Mouse (Mus musculus): Measurements from ENCODE around the gene Csnk1g1. TPM values are rescaled to one million over a fixed set of nuclear protein-coding genes. Genes with fewer than 3 reads are reported as not detected.

Gene Csnk1g1
- polyA plus RNA-seq (2015; fragmentation: Nextera tagmentation; extraction: Ambion mirVana): 8.4 and 9.7 TPM in 2 replicates

DNA sequence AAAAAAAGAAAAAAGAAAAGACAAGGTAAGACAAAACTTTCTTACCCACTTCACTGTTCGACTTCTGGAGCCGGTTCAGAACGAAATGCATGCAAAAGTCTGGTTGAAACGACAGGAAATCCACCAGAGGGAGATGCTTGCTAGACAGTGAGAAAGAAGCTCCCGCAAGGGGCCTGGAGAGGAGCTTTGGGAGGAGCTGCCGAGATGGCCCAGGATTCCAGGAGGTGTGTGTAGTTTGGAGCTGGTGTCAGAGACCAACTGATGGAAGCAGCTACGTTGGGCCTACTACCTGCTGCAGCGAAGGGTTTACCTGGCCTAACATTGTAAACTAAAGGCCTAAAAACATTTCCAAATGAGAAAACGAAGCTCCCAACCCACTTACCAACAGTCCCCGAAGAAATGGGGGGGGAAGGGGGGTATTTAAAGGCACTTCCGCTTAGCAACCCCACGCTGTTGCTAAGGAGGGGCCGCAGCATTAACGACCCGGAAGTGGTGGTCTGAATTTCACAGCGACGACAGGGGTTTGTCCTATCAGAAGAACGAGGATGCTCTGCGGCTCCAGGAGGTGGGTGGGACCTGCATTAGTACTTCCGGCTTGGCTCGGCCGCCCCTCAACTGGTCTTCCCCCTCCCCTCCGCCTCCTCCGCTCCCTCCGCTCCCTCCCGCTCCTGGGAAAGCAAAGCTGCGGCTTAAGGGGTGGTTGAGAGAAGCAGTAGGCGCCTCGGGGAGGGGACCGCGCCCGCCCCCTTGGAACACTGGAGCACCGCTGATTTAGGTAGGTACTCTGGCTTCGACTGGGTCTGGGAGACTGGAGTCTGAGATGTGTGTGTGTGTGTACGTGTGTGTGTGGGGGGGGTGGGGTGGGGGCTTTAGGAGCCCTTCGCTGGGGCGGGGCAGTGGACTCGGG is at the start of gene Csnk1g1, which contains the start of gene Trip4:
Gene Csnk1g1 (plus strand): TSS at position 531 of the 907 bp plus-strand sequence.
Gene Trip4 (minus strand): TSS at position 401 of the 907 bp plus-strand sequence.
- Histone ChIP-seq H3K4me3 (replicated peaks; ENCODE audit: low read depth, low read length) (peak within 1 kb of the TSS; percentile 86), H3K27ac (peak within 1 kb of the TSS; percentile 91), H3K36me3 (ENCODE audit: insufficient read depth, low read length) (no peaks in the 10 kb centered on the region), H3K9ac (ENCODE audit: low read depth, low read length) (peak within 1 kb of the TSS; percentile 81), H3K9me3 (replicated peaks; ENCODE audit: low read length) (no peaks in the 10 kb centered on the region), H3K4me2 (ENCODE audit: low read length) (peak within 1 kb of the TSS; percentile 86), H3K27me3 (ENCODE audit: insufficient read depth, low read length) (no peaks in the 10 kb centered on the region), H3K4me1 (replicated peaks; ENCODE audit: insufficient read depth, low read length) (no peaks in the 10 kb centered on the region)
- peak; percentile 68 for TF ChIP-seq CTCF (IDR thresholded peaks at IDR 0.05; ENCODE audit: low read depth)
- under 1% methylated on average over 38 of the region's 38 CpGs for WGBS
- peak; percentile 100 for DNase-seq (ENCODE audit: low spot score)
- peak; percentile 98 for ATAC-seq (replicated peaks; ENCODE audit: low FRiP score, low read depth)

DNA sequence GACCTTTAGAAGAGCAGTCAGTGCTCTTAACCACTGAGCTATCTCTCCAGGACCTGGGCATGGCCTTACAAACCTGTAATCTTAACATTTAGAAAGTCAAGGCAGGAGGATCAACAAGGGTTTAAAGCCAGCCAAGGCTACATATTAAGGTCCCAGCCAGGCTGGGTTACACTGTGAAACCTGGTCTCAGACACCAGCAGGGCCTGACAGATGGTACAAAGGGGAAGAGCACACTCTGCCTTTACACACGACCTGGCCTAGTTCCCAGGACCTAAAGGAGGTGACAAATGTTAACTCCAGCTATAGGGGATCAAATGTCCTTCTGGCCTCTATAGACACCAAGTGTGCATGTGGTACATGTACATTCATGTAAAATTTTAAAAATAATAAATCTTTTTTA is 49.1 kb upstream of the Csnk1g1 start:
- Histone ChIP-seq H3K4me2 (ENCODE audit: low read length) (no peak overlapping the region), H3K36me3 (ENCODE audit: insufficient read depth, low read length) (peaks cover 25% of the 10 kb centered on the region), H3K9ac (ENCODE audit: low read depth, low read length) (no peak overlapping the region), H3K4me1 (replicated peaks; ENCODE audit: insufficient read depth, low read length) (no peaks in the 10 kb centered on the region), H3K4me3 (replicated peaks; ENCODE audit: low read depth, low read length) (no peak overlapping the region), H3K27ac (no peak overlapping the region), H3K9me3 (replicated peaks; ENCODE audit: low read length) (no peaks in the 10 kb centered on the region), H3K27me3 (ENCODE audit: insufficient read depth, low read length) (no peaks in the 10 kb centered on the region)
- 23% methylated on average over 1 of the region's 1 CpGs for WGBS
- ATAC-seq (replicated peaks; ENCODE audit: low FRiP score, low read depth): no peak
- TF ChIP-seq CTCF (IDR thresholded peaks at IDR 0.05; ENCODE audit: low read depth): no peak
- no peak for DNase-seq (ENCODE audit: low spot score)

DNA sequence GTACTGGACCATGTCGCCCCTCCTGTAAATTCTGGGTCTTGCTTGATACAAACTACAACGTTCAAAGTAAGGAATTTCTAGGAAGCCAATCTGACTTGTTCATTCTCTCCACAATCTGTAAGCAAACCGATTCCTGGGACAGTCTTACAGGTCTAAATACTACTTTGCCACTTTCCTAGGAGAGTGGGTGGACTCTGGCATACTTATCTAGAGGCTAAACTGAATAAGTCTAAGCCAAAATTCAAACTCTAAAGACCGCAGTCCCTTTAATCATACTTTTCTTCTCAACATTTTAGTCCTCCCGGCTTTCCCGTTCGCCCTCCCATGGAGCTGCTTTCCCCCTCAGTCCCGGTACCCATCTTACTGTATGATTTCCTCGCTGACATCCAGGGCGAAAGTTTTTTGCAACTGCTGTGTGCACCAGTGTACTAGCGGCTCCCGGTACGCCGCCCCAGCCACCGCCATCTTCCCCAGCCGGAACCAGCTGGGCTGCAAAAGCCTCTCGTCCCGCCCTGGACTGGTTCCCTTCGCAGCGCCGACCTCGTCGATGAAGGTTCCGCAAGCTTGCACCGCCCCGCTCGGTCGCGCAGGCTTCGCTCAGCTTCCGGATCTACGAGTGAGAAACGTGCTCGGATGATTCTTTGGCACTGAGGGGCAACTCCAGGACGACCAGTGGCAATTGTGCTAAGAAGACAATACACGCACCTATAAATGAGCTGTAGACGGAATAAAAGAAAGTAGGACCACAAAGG is 24.0 kb upstream of the Csnk1g1 start:
- under 1% methylated on average over 37 of the region's 37 CpGs for WGBS
- H3K27ac ChIP-seq: peak overlapping the region; percentile 83
- no peaks in the 10 kb centered on the region for H3K9me3 ChIP-seq (replicated peaks; ENCODE audit: low read length)
- DNase-seq (ENCODE audit: low spot score): peak; percentile 97
- H3K27me3 ChIP-seq (ENCODE audit: insufficient read depth, low read length): no peaks in the 10 kb centered on the region
- peak overlapping the region; percentile 64 for H3K4me2 ChIP-seq (ENCODE audit: low read length)
- peak overlapping the region; percentile 69 for H3K4me3 ChIP-seq (replicated peaks; ENCODE audit: low read depth, low read length)
- H3K36me3 ChIP-seq (ENCODE audit: insufficient read depth, low read length): no peaks in the 10 kb centered on the region
- ATAC-seq (replicated peaks; ENCODE audit: low FRiP score, low read depth): peak; percentile 96
- peak overlapping the region; percentile 71 for H3K9ac ChIP-seq (ENCODE audit: low read depth, low read length)
- TF ChIP-seq CTCF (IDR thresholded peaks at IDR 0.05; ENCODE audit: low read depth): no peak
- peaks cover 10% of the 10 kb centered on the region for H3K4me1 ChIP-seq (replicated peaks; ENCODE audit: insufficient read depth, low read length)

DNA sequence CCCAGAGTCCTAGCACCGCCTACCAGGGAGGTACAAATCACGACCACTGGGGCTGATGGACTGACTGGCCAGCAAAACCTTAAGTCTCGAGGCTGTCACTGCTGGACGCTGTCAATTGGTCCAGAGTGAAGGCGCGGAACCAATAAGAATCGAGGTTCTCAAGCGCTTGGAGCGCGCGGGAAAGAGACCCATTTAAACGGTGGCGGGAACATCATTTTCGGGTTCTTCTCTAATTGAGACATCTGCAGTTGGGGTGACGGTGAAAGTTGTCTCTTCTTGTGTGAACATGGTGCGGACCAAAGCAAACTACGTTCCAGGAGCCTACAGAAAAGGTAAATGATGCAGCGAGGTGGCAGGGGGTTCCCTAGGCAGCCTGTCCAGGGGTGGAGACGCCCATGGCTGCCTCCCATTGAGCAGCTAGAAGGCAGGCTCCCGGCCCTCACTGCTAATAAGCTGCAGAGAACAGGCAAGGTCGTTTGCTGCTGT is 18.5 kb upstream of the Csnk1g1 start, which contains the start of gene Pclaf:
Gene Pclaf (plus strand): TSS at position 95 of the 486 bp plus-strand sequence.
- 0 out of 2 replicates have a peak within 1 kb of the TSS, but pooled peaks have one; percentile 10 for H3K27ac ChIP-seq
- no peaks in the 10 kb centered on the region for H3K27me3 ChIP-seq (ENCODE audit: insufficient read depth, low read length)

DNA sequence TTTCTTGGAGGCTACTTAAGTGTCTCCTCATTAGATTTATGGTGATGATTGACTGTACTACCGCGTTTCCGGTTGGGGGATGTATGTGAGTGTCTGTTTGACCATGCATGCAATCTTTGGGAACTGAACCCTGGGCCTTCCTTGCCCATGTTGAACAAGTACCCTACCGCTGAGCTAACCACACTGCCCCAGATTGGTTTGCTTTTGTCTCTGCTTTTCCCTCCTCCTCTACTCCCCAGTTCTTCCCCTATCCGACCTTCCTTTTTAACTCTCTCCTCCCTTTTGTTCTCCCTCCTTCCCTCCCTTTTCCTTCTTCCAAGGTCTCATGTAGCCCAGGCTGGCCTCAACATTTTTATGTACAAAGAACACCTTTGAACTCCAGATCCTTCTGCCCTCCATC is 17.6 kb upstream of the Csnk1g1 start:
- peak; percentile 21 for DNase-seq (ENCODE audit: low spot score)
- H3K4me1 ChIP-seq (replicated peaks; ENCODE audit: insufficient read depth, low read length): 0 out of 2 replicates have a peak, but pooled peaks cover 3% of the 10 kb centered on the region
- peak overlapping the region; percentile 66 for H3K4me3 ChIP-seq (replicated peaks; ENCODE audit: low read depth, low read length)
- no peaks in the 10 kb centered on the region for H3K9me3 ChIP-seq (replicated peaks; ENCODE audit: low read length)
- WGBS: 4% methylated on average over 5 of the region's 5 CpGs
- H3K4me2 ChIP-seq (ENCODE audit: low read length): peak overlapping the region; percentile 86
- peak overlapping the region; percentile 69; the same call in 1 of the 2 replicates for H3K9ac ChIP-seq (ENCODE audit: low read depth, low read length)
- no peak for TF ChIP-seq CTCF (IDR thresholded peaks at IDR 0.05; ENCODE audit: low read depth)
- H3K27ac ChIP-seq: no peak overlapping the region
- H3K36me3 ChIP-seq (ENCODE audit: insufficient read depth, low read length): 0 out of 2 replicates have a peak, but pooled peaks cover 8% of the 10 kb centered on the region
- no peak for ATAC-seq (replicated peaks; ENCODE audit: low FRiP score, low read depth)
- H3K27me3 ChIP-seq (ENCODE audit: insufficient read depth, low read length): no peaks in the 10 kb centered on the region

More for the DNA sequence above, 18.5 kb upstream of the Csnk1g1 start, which contains the start of gene Pclaf:
- TF ChIP-seq CTCF (IDR thresholded peaks at IDR 0.05; ENCODE audit: low read depth): 0 out of 2 replicates have a peak, but pooled peaks have one; percentile 18
- DNase-seq (ENCODE audit: low spot score) (peak; percentile 96), ATAC-seq (replicated peaks; ENCODE audit: low FRiP score, low read depth) (peak; percentile 91)
- Histone ChIP-seq H3K4me1 (replicated peaks; ENCODE audit: insufficient read depth, low read length) (0 out of 2 replicates have a peak, but pooled peaks cover 7% of the 10 kb centered on the region), H3K4me3 (replicated peaks; ENCODE audit: low read depth, low read length) (peak within 1 kb of the TSS; percentile 66), H3K36me3 (ENCODE audit: insufficient read depth, low read length) (0 out of 2 replicates have a peak, but pooled peaks cover 8% of the 10 kb centered on the region), H3K9ac (ENCODE audit: low read depth, low read length) (peak within 1 kb of the TSS; percentile 69), H3K4me2 (ENCODE audit: low read length) (peak within 1 kb of the TSS; percentile 86), H3K9me3 (replicated peaks; ENCODE audit: low read length) (no peaks in the 10 kb centered on the region)
- 0% methylated on average over 21 of the region's 21 CpGs for WGBS
